Mouse (Mus musculus) monocyte, adult 5-6 weeks (primary cell): ENCODE measurements at regions not wholly inside any gene's neighbourhood (a gene's known extent, or its start where the extent isn't known, plus 50 kb on each side); places are given as distances from the start of the nearest gene placed in this dataset.

ENCODE experiments used
- ATAC-seq: fragments of 153-309, 156-312 bp; replicated peaks from 2 replicates; pipeline ENCODE4 v1.8.0; 2017; ENCODE audit warnings: mild to moderate bottlenecking; ENCODE audit not compliant: low TSS enrichment, insufficient number of reproducible peaks, severe bottlenecking, poor library complexity, low FRiP score

DNA sequence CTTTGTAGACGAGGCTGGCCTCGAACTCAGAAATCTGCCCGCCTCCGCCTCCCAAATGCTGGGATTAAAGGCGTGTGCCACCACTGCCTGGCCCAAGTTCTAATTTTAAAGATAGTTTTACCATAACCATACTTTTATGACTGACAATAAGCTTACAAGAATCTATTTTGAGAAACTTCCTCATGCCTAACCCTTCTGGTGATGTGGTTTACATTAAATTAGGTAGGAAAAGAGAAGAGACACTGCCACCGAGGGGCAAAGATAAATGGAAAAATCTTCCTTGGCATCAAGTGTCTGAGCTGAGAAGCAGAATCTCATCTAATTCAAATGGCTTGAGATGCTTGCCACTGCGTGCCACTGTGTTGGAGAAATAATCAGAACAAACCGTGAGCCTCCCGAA lies 56.3 kb upstream of the Cul3 start:
- 0 out of 2 replicates have a peak, but pooled peaks have one; percentile 27 for ATAC-seq

DNA sequence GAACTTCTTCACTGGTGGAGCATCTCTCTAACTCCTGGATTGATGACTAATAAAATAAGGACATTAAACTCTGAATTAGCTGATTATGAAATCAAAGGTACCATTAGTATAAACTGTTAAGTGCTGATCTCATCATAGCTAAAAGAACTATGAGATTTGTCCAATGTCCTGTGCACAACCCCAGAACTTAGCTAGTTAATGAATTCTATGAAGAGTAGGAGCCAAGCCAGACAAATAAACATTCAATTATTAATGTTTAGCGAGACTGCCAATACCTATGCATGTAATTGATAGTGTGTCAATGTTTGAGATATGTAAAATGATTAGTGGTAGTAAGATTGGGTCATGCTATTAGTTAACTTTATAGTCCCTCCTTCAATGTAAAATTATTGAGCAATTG lies 51.1 kb upstream of the Cul3 start:
- ATAC-seq: no peak

DNA sequence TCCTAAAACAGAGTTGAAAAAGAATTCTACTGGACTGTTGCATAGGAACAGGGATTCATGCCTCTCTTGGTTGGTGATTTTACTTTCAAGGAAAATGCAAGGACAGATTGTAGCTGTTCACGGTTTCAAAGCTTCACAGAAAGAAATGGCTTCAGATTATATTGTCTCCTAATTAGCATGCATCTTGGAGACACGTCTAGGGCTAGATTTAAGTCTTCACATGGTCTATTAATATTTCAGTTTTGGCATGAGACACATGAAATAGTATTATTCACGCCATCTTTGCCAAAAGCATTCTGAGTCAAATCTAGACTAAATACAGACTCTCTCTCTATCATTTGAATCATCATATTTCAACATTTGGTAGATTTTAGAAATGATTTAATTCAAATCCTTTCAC lies 50.1 kb upstream of the Cul3 start:
- ATAC-seq: no peak
